Mouse (Mus musculus): ENCODE data around the gene Tcfl5. TPM values are rescaled to one million over a fixed set of nuclear protein-coding genes. Genes with fewer than 3 reads are reported as not detected.

Gene Tcfl5
- polyA plus RNA-seq (2012; rRNA removed): 0.37 and 0.62 TPM in 2 replicates

- no peak for DNase-seq (ENCODE audit: low spot score)
These were observed at the start of gene Tcfl5 for GRCm38 (mm10) chr2:180642555-180643260. TSS of gene Tcfl5 (minus strand) at chr2:180642708.

DNA sequence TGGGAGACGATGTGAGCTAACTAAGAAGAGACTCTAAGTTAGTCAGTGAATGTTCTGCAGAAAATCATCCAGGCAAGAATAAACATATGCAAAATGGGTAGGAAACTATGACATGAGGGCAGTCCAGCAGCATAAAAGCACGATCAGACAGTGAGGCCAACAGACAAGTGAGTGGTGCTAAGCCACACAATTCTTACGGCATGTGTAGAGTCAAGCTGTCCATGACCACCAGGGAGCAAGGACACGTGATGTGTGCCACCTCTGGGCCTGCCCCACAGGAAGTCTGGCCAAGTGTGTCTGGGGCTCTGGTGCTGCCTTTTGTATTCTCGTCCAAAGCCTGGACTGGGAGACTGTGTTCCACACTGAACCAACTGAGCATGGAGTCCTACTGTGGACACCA is 47.3 kb upstream of the Tcfl5 start:
- DNase-seq (ENCODE audit: low spot score): no peak

DNA sequence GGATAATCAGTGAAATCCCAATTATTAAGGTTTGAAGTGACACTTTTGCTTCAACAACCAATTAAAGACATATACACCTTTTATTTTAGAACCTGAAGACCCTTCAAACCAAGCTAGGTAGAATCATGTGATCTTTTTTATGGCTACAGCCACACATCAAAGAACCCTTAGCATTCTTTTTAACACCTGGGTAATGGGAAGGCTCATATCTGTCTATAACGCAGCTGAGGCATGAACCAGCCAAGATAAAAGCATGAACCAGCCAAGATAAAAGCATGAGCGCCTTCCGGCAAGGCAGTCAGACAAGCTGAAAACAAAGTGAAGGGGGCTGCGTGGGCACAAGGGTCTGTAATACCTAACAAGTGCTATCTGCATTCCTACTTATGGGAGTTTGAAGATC is 41.5 kb upstream of the Tcfl5 start:
- DNase-seq (ENCODE audit: low spot score): no peak

DNA sequence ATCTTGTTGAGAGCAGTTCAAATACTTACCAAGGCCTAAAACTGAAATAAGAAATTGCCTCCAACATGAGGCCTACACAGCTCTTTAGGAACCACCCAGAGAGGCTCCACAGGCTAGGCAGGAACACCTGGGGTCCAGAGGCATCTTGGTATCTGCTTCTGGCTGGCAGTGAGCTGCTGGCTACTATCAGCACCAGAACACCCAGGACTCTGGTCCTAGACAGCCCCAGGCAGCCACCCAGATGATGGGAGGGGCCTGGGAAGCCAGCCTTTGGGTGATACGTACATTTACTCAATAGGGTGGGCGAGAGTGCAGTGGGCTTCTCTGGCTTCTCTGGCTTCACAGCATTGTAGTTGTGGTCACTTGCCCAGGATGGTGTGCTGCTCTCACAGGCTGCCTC is 41.0 kb upstream of the Tcfl5 start:
- DNase-seq (ENCODE audit: low spot score): no peak

- DNase-seq (ENCODE audit: low spot score): no peak
These were observed 38.7 kb upstream of the Tcfl5 start for GRCm38 (mm10) chr2:180681225-180681624.

DNA sequence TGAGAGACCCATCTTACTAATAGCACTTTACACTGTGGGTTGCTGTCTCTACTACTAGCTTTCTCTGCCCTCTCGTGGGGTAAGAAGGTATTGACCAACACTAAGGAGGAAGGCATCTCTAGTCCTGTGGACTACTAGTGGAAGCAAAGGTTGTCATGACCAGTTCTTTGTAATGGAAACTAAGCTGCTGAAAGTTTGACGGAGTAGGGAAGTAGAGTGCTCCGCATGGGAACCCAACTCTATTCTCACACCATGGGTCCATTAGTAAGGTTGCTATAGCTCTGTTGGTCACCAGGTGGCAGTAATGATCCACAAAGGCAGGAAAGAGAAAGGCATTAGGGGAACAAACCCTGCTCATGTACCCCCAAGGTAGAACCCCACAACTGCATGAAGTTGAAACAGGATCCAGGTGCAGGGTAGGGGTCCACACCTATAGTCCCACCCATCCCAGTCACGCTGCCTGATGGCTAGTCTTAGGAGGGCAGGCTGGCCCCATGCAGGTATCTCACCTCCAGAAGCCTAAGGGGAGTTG is 36.2 kb upstream of the Tcfl5 start:
- no peak for DNase-seq (ENCODE audit: low spot score)

GRCm38 (mm10) chr2:180676706-180677105 is 34.2 kb upstream of the Tcfl5 start:
- DNase-seq (ENCODE audit: low spot score): no peak

GRCm38 (mm10) chr2:180662008-180662407 is 19.5 kb upstream of the Tcfl5 start:
- no peak for DNase-seq (ENCODE audit: low spot score)

DNA sequence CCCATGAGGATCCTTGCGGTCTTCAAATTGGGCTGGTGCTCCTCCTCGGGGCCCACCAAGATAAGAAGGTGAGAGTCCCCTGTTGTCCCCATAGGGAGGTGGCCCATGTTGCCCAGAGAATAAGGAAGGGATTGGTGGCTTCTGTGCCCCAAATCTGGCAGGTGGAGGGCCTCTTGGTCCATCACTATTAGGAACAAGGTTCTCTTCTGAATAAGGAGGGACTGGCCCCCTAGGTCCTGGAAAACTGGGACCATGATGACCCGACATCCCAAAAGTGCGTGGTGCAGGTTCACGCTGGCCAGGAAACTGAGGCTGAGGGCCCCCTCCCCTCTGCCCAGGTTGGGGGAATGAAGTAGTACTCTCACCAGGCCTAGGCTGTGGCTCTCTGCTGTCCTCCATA is 18.0 kb upstream of the Tcfl5 start:
- DNase-seq (ENCODE audit: low spot score): no peak

- DNase-seq (ENCODE audit: low spot score): no peak
These were observed 17.0 kb upstream of the Tcfl5 start for GRCm38 (mm10) chr2:180659353-180660150.

DNA sequence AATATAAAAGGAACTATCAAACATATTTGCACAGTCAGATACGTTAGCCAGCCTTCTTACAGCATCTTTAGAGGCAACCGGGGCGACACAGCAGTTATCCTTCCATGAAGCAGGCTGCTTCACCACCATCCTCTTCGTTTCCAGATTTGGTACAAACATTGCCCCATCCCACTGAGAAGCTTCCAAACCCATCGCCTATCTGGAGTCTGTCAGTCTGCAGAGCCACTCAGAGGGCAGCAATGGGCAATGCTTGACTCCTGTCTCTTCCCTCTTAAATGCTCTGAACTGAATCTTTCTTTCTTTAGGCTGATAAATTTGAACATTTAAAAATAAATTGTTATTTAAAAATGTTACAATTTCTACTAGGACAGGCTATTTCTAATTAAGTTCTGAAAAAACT is 15.9 kb upstream of the Tcfl5 start:
- DNase-seq (ENCODE audit: low spot score): no peak

DNA sequence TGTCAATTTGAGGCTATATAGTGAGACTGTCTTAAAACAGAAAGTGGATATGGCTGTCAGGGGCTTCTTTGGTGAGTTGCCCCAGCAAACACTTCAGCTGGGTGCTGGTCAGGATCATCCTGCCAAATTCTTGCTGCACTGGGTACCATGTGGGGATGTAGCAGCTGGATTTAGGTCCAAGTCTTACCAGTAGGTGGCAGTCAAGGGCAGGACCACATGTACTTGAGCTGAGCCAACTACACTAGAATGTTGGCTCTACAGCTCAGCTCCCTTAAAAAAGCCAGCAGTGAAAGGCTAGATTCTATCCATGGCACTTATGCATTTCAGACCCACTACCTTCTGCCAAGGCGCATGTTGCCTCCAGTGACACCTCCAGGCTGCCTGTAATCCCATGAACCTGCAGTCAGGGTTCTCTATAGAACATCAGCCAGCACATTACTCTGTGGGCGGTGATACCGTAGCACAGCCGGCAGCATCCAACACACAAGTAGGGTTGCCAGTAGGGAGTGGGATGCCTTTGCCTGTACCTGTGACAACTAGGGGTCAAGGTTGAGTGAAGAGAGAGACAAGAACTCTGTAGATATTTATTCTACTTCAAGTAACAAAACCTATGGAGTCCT is 15.0 kb upstream of the Tcfl5 start:
- DNase-seq (ENCODE audit: low spot score): no peak

DNA sequence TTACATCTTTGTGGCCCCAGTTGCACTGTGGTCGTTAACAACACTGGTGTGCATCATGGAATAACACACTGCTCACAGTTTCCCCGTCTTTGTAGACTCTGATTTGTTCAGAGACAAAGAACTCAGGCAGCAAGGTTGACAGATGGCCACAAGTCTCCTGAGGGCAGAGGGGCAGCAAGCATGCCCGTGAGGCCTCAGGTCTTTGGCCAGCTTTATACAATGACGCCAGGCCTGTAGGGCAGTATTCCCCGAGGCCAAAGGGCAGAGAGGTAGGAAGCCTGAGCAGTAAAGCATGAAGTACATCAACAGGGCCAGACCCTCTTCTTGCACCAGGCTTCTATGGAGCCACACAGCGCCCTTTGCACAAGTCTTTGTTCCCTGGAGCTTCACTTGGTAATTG is 12.6 kb upstream of the Tcfl5 start:
- DNase-seq (ENCODE audit: low spot score): no peak

DNA sequence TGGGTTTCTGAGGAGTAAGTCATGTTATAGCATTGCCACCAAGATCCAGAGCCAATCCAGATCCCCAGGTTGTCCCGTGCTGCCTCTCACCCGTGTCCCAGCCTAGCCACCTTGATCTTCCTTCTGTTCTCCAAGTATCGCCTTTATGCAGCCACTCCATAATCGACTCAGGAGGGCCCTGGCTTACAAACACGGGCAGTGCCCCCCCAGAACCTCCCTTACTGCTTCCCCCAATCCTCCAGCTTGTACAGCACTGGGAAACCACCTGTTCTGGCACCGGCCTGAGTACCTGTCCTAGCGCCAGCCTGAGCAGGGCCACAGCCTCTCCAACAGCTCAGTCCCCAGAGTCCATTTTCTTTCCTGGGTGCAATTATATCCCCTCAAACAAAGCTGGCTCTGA is 12.2 kb upstream of the Tcfl5 start:
- no peak for DNase-seq (ENCODE audit: low spot score)

DNA sequence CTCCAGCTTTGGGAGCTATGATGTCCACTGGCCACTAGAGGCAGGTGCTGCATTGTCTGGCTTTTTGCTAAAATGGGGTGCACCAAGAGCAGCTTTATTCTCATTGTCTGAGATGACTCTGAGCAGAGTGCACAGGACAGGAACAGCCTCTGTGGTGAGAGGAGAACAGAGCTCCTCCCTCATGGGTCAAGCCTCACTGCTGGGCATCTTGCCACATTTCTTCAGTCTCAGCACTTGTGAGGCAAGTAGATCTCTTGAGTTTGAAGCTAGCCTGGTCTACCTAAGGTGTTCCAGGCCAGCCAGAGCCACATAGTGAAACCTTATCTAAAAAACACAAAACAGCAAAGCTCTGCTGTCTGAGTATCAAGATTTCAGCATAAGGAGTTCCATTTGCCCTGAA is 4.3 kb upstream of the Tcfl5 start:
- no peak for DNase-seq (ENCODE audit: low spot score)

DNA sequence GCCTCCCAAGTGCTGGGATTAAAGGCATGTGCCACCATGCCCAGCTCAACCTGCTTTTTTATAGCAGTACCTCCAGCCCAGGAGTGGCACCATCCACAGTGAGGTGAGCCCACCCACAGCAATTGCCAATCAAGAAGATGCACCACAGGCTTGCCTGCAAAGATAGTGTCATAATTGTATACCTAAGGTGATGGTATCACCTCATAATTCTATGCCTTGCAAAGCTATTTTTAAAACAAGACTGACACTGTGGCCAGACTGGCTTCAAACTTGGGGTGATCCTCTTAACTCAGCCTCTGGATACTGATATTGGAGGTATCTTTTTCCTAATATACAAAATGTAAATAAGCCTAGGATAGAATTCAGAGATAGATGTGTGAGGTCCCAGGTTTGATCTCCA is 1.1 kb upstream of the Tcfl5 start:
- DNase-seq (ENCODE audit: low spot score): no peak

DNA sequence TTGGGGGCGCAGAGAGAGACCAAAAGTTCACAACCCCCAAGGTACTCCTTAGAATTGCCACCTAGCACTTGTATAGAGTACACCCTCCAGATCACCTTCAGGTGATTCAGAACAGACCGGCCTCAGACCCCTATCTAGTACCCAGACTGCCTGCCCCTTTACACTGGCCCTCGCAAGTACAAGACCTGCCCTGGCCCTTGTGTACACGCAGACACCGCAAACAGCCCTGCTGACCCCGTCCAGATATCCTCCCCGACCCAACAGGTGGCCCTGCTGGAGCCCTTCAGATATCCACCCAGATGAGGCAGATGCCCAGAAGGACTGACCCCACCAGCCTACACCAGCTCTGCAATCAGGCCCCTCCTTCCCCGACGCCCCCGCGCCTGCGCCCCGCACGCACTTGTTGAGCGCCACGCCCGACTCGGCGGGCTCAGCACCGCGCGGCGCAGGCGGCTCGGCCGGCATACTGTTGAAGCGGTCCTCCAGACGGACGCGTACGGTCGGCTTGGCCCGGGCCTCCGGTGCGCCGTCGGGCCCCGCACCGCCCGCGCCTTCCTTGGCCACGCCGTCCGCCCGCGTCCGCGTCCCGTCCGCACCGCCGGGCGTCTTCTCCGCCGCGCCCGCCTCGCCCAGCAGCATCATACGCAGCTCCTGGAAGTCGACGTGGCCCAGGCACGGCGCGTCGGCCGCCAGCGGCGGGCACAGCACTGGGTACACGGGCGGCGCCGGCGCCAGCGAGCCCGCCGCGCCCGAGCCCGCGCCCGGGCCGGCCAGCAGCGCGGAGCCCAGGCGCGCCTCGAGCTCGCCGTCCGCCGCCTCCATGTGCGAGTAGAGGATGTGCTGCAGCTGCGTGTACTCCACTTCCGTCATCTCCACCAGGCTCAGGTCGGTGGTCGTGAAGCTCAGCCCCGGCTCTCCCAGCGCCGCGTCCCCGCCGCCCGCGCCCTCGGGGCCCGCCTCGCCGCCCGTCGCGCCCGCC is 643 bp downstream of the Tcfl5 start:
- DNase-seq (ENCODE audit: low spot score): no peak

DNA sequence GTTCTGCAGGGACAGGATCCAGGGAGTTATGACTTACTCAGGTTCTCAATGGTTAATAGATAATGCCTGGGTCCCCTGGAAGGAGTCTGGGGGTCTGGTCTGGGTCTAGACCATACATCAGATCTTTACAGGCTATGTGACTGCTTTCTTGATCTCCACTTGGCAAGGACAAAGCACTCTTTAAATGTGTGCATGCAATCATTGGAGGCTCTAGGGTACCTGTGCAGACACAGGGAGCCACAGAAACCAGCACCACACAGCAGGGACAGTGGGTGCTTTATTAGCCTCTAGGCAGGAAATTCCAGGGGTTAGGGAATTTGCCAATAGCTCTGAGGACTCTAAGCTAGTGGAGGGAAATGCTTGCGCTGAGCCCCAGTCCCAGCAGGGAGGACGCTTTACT is 30.6 kb downstream of the Tcfl5 start:
- DNase-seq (ENCODE audit: low spot score): no peak

DNA sequence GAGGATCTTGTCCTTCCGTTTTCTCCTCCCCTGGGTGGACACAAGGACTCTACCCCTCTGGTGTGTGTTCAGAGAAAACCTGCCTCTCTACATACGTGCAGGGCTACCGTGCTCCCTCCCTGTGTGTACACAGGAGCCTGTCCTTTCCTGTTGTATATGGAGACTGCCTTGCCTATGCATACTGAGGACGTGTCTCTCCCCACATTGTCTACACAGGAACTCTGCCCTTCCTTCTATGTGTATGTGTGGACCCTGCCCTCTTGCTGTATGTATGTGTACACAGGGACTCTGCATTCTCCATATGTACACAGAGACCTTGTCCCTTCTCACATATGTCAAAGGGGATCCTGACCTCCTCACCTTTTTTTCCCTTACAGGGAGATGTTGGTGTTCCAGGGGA is 32.2 kb downstream of the Tcfl5 start:
- DNase-seq (ENCODE audit: low spot score): no peak

- no peak for DNase-seq (ENCODE audit: low spot score)
These were observed 37.7 kb downstream of the Tcfl5 start for GRCm38 (mm10) chr2:180604781-180605180.

DNA sequence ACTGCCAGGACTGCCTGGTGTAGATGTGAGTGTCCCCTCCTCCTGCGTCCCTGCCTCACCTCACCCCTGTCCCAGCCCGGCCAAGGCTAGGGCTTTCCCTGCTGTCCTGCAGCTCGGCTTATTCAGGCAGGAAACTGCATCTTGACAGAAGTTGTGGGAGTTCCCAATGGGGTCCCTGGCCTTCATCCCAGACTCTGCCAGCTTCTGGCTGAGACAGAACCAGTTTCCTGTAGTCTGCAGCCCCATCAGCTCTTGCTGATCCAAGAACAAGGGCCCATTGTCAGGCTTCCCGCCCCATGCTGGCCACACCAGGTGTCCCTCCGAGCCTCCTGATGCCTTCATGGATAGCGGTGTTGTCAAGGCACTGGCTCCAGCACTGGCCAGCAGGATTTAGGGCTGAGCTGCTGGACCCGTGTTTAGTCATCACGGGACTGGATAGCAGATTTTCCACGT is 41.9 kb downstream of the Tcfl5 start:
- no peak for DNase-seq (ENCODE audit: low spot score)
